Mouse (Mus musculus) embryo, embryonic 10 days (tissue): ENCODE measurements around the gene Ypel3.
"Not testable (repeated sequence)": the region's sequence is repeated elsewhere in the genome, so short reads cannot be mapped to it uniquely, and the experiment has no call there.

Experiments used
- DNase-seq: peaks from one replicate; pipeline ENCODE4 v3.0.0-alpha.2; 2015; ENCODE audit warnings: low spot score

Gene Ypel3

GRCm38 (mm10) chr7:126776598-126777057 is at the start of gene Ypel3:
Ypel3 (plus strand) TSS chr7:126776955.
- DNase-seq: peak; percentile 94

- not testable (repeated sequence) for DNase-seq
Observed at GRCm38 (mm10) chr7:126730256-126730789, 46.4 kb upstream of the Ypel3 start.

- no peak for DNase-seq
Observed at GRCm38 (mm10) chr7:126736122-126736521, 40.6 kb upstream of the Ypel3 start.

DNA sequence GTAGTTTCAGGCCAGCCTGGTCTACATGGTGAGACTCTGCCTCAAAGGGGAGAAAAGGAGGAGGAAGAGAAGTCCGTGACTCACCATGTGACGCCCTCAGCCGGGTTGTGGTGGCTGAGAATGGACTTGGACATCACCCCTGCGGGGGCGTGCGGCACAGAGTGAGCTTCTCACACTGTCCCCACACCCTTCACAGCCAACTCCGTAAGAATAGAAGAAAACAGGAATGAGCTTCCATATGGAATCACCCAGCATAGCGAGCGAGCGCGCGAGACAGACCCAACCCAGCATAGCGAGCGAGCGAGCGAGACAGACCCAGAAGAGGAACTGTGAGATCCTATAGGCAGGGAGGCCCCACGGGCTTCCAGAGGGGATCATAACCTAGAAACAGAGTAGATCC is 37.2 kb upstream of the Ypel3 start:
- DNase-seq: no peak

- DNase-seq: no peak
Observed at GRCm38 (mm10) chr7:126740132-126740735, 36.5 kb upstream of the Ypel3 start.

DNA sequence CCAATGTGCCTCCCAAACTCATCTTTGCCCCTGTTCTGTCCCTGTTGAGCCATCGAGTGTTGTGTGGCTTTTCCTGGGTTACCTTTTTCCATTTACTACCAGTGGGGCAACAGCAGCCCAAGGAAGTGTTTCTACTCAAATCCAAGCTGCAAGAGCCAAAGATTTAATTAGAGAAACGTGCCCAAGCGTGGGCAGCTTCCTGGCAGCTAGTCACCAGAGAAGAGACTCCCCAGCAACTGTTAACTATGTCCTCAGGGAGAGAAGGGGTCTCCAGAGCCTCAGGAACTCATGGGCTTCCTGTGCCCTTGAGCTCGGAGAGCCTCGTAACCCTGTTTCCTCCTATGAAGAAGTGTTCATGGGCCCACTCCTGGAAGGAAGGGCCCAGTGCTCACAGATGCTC is 35.8 kb upstream of the Ypel3 start:
- DNase-seq: no peak

DNA sequence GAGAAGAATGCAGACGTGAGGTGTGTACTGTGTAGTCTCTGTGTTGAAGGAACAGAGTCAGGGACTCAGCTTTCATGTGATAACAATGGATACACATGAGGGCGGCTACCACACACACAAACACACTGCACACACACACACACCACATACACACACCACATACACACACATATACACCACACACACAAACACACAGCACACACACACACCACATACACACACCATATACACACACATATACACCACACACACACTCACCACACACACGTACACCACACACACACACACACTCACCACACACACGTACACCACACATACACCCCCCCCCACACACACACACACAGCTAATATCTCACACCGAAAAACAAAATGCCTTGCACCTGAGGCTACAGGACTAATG is 35.3 kb upstream of the Ypel3 start:
- no peak for DNase-seq

- DNase-seq: no peak
Observed at GRCm38 (mm10) chr7:126741964-126742482, 34.7 kb upstream of the Ypel3 start.

DNA sequence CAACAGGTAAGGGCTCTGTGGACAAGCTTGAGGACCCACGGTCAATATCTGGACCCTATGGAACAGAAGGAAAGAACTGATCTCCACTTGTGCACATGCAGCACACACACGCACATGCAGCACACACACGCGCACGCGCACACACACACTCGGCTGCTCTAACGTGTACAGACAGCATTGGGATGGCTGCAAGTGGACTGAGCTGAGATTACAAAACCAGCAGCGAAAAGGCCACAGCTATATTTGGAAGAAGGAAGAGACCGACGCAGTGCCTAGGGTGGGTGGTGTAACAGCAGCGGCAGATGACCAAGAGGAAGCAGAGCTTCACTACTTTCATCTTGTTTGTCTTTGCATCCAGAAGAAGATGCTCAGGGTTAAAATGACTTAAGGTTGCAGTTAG is 30.7 kb upstream of the Ypel3 start:
- DNase-seq: no peak

DNA sequence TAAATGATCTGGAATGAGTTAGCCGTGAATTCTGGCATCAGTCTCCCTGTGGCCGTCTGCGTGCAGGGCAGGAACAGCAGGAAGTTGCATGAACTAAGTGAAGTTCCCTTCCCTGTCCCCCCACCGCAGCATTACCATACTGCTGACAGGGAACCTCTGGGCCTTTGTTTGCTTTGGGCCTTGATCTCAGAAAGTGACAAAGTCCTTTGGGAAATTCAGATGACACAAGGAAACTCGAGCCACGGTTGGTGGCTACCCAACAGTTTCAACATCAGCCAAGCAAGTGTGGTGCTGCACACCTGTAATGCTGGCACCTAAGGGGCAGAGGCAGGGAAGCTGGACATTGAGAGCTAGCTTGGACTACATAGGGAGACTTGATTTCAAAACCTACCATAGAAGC is 30.0 kb upstream of the Ypel3 start:
- no peak for DNase-seq

GRCm38 (mm10) chr7:126748824-126749223 is 27.9 kb upstream of the Ypel3 start:
- no peak for DNase-seq

DNA sequence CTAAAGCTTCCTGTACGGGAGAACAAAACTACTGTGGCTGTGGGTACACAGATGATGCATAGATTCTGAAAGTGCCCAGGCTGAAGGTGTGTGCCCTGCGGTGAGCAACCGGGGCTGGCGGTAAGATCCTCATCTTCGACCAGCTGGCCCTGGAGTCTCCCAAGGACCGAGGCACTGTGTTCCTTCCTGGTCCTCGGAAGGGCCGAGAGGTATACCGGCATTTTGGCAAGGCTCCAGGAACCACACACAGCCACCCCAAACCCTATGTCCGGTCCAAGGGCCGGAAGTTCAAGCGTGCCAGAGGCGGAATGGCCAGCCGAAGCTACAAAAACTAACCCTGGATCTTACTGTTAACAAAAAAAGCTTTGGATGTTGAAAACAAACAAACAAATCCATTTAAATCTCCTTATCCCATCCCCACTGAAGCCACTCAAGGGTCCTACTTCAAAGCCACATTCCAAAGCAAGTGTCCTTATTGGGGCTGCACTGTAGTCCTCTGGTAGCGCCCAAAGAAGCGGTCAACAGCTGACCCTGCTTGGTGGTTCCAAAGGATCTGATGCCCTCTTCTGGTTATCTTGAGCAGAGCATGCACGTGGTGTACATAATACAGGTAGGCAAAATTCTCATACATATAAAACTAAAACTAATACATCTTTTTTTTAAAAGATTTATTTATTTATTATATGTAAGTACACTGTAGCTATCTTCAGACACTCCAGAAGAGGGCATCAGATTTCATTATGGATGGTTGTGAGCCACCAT is 27.0 kb upstream of the Ypel3 start:
- peak; percentile 4 for DNase-seq

- peak; percentile 87 for DNase-seq
Observed at GRCm38 (mm10) chr7:126754866-126755265, 21.9 kb upstream of the Ypel3 start.

- DNase-seq: no peak
Observed at GRCm38 (mm10) chr7:126758539-126758938, 18.2 kb upstream of the Ypel3 start.

DNA sequence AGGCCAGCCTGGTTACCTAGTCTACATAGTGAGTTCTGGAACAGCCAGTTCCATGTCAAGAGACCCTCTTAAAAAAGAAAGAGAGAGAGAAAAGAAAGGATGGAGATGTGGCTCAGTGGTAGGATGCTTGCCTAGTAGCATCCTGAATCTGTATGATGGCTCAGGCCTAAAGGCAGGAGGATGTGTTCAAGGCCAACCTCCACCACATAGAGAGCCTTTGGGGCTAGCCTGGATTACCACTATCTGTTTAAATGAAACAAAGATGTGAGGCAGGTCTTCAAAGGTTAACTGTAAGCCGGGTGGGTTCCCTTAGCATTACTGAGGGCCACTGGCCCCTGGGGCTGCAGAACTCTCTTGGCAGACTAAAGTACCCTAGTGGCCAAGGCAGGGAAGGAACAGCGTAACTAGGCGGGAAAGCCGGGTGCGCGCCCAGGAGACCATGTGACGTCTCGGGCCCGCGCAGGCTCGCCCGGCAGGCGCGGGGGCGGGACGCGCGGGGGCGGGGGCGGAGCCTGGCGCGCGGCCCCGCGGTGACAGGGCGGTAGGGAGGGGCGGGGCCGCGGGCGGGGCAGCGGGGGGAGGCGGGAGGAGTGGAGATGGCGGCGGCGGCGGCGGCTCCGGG is 17.6 kb upstream of the Ypel3 start, which contains the start of gene Mapk3:
TSS of gene Mapk3 (plus strand) at position 552 of the 622 bp plus-strand sequence.
- DNase-seq: peak; percentile 96

- no peak for DNase-seq
Observed at GRCm38 (mm10) chr7:126759672-126760390, 16.9 kb upstream of the Ypel3 start.

DNA sequence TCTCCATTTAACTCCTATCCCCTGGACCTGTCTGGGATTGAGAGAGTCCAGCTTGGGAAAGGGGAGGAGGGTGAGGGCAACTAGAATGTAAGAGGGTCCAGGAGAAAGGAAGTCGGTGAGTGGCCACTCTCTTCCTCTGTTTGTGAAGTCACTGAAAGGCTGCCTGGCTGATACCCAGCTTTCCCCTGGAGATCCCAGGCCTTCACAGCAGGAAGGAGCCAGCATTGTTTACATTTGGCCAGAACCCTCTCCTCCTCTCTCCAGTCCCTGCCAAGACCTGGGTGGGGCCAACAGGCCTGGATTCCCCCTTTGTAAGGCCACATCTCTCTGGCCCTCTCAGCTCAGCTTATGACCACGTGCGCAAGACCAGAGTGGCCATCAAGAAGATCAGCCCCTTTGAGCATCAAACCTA is 16.4 kb upstream of the Ypel3 start:
- DNase-seq: peak; percentile 57

DNA sequence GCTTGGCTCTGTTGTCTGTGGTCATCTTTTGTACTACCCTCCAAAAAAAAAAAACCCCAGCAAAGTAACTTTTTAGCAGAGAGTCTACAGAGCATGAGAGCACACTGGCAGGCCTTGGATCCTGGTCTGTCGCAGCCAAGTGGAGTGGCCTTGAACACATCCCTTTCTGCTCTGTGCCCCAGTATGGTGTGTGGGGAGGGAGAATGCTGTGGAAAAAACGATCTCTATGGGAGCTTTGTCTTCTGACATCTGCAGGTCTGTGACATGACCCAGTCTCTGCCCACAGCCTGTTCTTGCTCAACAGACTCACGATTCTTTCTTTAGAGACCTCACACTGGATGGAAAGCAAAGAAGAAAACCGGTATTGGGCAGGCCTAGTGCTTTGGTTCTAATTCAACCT is 15.8 kb upstream of the Ypel3 start:
- DNase-seq: no peak

GRCm38 (mm10) chr7:126761529-126762067 is 15.2 kb upstream of the Ypel3 start:
- no peak for DNase-seq

DNA sequence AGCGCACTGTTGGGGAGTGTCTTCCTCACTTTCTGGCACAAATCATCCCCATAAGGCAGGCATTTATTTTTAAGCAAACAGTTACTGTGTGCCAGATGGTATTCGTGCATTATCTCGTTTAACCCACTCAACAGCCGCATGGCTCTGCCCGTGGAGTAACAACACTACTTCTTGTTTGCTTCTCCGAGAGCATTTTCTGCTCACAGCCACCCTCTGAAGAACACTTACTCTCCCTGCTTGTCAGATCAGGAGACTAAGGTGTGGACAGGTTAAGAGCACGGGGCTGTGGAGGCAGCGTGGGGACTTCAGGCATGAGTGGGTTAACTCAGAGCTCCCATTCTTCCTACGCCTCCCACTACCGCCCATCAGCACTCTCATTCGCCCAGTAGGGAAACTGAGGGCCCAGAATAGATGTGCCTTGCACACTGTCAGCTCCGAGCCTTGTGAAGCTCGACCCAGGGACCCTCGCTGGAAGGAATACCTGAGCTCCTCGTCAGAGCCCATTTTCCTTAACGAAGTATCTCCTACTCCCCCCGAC is 14.2 kb upstream of the Ypel3 start:
- DNase-seq: peak; percentile 3

DNA sequence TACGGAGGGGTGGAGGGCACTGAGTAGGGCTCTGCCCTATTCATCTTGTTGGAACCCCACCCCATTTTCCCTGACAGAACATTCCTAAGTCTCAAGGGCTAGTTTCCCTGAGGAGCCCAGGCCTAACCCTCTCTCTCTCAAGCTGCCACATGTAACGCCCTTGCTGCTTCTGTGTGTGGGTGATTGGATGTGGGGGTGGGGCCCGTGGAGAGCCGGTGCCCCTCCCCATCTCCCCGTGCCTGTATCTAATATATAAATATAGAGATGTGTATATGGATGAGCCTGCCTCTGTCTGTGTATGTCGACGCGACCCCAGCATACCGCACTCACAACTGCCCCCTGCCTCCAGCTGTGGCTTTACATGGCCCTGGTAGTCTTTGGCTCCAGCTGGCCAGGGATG is 11.2 kb upstream of the Ypel3 start:
- DNase-seq: no peak
